Mouse (Mus musculus) spleen, adult 12 weeks (tissue): ENCODE measurements at regions not wholly inside any gene's neighbourhood (a gene's known extent, or its start where the extent isn't known, plus 50 kb on each side); places are given as distances from the start of the nearest gene placed in this dataset.

Source experiments
- DNase-seq: peaks from one replicate; pipeline ENCODE4 v3.0.0; 2022; ENCODE audit warnings: low spot score

DNA sequence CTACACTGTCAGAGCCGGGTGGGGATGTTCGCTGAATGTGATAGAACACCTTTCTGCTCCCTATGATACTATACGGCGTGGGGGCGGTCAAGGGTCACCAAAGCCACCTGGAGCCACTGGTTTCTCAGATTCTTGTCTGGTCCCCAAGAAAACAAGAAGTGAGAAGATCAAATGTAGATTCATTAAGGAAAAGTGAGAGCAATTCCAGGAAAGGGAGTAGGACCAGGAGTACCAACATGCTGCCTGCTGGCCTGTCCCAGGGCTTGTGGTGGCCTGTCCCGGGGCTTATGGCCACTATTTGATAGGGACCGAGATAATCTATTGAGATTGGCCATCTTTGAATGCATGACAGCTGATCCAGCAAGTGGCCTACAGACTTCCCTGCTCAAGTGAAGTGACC, 58.8 kb upstream of the Fut8 start:
- no peak for DNase-seq

DNA sequence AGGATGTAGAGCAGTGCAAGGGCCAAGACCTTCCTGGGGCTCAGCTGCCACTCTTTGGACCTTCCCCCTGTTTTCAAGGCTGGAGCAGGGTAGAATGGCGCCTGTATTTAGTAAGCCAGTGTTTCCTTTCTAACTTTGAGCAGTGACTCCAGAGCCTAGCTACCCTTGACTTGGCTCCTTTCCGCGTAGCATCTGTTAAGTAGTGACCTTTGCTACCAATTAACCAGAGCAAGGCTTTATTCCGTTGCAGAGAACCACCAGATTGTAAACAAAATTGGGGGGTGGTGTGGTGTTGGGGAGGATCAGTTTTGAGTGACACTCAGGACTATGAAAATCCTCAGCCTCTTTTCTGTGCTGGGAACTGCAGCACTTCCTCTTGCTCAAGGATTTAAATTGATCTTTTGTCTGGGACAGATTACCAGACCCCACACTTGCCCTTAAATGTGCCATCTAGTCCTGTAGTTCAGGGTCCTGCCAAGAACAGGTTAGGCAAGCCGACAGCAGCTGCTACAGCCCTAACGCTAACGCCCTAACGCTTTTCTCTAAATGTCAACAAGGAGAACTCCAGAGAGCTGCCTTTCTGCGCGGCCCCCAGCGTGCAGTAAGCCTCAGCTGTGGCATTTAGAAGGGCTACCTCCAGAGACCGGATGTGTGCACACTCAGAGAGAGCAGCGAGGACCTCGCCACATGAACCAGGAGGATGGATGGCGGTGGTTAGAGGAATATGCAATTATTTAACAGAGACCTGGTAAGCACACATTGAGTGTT, 59.9 kb upstream of the Fut8 start:
- no peak for DNase-seq

DNA sequence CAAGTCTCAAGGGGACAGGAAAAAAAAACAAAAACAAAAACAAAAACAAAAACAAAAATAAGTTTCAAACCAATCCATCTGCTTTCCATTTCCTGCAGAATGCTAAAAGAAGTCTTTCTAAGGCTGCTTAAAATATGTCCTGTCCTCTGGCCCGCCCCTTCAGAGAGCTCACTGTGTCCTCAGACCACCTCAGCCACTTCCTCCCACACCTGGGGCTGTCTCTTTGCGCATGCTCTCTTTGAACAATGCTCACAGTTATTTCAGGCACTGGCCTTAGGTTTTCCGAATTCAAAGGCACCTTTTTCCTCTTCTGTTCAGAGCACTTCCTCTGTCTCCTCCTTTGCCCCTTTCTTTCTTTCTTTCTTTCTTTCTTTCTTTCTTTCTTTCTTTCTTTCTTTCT, 60.6 kb upstream of the Fut8 start:
- no peak for DNase-seq

DNA sequence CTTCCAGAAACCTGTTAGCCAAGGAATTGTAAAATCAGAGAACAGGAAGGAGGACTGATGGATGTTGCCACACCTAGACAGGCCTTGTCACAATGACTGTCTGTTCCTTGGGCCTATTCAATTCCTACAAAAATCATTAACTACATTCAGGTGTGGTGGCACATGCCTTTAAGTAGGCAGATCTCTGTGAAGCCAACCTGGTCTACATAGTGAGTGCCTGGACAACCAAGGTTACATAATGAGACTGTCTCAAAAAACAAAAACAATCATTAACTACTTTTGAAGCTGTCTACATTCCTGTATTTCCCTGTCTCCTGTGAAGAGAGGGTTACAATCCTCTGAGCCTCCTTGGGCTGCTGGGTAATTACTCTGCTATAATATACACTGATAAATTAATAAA, 63.9 kb upstream of the Fut8 start:
- DNase-seq = no peak

DNA sequence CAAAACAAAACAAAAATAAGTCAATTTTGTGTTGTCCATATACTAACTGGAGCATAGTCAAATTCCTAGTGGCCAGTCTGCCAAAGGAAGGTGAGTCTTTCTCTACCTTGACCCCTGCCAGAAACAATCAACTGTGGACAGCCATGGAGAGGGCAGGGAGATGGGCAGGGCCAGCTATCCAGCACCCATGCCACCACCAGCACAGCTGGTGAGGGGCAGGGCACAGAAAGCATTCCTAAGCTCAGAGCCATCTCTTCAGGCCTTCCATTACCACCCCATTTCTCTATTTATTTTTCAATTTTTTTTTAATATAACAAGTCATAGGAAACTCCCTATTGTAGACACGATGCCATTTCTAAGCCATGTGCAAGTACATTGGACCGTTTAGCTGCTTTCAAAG, 65.4 kb upstream of the Fut8 start:
- no peak for DNase-seq

DNA sequence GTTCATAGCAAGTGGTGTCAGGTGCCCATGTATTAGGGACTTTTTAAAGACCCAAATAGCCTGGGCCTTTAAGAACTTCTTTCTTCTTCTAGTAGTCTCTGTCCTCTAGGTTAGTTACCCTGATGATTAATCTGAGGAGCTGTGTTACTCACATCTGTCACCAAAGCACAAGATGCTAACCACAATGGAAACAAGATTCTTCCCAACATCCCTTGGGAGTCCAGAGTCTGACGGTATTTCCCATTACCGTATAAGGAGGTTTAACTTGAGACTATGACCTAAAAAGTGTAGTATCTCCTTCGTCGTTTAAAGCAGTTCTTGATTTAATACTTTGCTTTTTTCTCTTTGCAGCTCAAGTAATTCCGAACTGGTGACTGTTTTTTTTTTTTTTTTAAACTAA, 67.7 kb upstream of the Fut8 start:
- DNase-seq = no peak

DNA sequence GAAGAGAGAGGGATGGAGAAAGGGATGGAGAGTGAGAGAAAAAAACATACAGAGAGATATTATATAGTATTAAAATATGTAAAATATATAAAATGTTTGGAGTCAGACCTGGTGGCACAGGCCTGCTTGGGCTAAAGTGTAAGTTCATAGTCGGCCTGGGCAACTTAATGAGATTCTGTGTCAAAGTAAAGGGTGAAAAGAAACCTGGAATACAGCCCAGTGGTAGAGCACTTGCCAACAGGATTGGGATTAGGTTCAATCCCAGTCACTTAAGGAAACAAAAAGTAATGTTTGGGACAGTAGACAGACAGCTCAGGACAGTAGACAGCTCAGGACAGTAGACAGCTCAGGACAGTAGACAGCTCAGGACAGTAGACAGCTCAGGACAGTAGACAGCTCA, 69.6 kb upstream of the Fut8 start:
- DNase-seq = no peak

DNA sequence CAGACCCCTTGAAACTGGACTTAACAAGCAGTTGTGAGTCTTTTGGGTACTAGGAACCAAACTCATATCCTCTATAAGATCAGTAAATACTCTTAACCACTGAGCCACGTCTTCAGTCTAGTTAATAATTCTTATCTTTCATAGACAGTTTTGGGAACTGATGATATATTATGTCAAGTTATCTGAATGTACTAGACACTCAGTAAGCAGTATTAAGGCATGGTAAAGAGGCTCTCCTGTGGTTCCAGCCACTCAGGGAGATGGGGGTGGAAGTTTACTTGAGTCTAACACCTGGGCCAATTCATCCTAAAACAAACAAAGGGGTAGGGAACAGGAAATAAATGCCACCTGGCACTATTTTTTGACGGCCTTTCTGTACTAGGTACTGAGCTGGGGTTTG, 81.2 kb upstream of the Fut8 start:
- DNase-seq = no peak

DNA sequence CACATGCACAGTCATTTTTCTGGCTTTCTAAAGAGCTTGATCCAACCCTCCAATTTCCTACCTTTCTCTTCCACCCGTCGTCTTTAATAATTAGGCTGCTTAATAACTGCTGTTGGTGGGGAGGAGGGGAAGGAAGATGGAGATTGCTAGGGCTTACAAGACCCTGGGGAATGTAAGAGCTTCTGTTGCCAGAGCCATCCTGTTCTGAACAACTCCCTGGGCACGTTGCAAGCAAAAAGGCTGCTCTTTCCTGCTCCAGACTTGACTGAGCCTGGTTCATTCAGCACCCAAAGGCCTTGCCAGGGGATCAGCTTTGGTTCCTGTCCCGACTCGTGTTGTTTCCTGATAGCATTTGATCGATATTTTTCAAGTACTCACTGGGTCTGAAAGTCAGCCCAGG, 82.3 kb upstream of the Fut8 start:
- no peak for DNase-seq

DNA sequence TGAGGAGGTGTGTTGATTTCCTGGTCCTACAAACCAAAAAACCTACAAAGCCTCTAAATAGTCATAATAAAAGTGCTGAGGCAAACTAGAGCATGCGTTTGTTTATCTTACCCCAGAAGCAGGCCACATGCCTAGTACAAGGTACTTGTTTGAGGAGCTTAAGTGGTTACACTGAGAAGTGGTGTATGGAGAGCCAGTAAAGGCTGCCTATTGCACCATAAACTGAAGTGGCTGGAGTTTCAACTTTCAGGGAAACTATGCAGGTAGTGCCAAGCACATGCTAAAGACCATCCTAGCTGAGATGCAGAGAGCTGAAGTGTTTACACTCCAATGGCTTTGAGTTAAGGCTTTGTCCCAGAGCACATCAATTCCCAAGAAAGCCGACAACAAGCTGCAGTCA, 86.5 kb upstream of the Fut8 start:
- DNase-seq = no peak

DNA sequence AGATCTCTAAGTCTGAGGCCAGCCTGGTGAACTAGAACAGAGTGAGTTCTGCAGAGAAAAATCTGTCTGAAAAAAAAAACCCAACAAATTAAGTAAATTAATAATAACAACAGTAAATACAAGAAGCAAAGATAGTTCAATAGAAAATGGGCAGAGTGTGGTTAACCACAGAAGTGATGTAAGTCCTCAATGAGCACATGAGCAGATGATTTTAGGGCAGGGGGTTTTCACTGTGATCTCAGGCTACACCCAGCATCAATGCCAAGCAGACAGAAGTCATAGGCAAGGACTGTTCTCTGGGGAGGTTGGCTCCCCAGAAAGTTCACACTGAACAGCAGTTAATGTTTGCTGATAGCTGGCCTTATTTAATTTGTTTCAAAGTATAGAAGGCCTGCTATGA, 88.1 kb upstream of the Fut8 start:
- DNase-seq = no peak

DNA sequence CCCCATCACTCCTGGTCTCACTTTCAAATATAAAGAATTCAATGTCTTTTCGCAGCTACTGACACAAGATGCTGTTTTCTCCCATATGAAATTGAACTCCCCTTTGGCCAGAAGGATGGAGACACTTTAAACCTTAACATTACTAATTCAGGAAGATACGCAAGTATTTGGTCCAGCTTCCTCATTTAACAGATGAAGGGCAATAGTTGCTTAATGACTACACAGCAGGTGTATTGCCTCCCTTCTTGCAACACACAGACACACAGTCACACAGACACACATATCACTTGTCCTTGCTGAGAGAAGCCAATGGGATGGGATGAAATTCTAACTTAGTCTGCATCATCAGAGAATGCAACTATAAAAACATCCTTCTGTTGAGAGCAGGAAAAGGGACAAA, 89.8 kb upstream of the Fut8 start:
- DNase-seq = no peak

DNA sequence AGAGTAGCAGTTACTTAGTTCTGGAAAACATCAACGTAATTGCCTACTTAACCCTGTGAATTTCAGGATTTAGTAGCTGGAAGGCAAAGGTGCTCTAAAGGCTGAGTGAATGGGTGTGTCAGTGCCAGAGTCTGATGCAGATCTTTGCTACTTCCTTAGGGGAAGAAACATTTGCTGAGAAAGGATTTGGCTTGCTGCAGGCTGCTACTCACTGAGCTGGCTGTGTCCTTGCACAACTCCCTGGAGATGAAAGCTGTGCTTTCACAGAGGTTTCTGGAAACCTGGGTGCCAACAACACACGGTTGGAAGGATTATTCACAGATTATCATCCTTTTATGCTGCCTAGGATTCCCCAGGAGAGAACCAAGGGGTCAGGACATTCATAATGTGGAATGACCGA, 94.0 kb upstream of the Fut8 start:
- no peak for DNase-seq

DNA sequence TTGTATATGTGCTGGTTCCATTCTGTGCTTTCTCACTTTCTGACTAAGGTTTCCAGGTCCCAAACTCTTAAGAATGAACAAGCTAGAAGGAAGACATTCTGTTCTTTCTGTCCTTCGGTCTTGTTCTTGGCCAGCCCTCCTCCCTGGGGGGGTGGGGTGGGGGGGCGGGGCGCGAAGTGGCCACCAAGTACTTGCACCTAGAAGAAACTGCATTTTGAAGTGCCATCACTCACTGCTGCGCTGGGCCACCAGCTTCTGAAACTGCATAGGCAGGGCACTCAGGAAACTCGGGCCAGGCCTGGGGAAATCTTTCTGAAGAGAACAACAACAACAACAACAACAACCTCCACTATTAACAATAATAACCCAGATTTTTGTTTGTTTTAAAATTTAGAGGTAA, 94.4 kb upstream of the Fut8 start:
- DNase-seq = no peak

DNA sequence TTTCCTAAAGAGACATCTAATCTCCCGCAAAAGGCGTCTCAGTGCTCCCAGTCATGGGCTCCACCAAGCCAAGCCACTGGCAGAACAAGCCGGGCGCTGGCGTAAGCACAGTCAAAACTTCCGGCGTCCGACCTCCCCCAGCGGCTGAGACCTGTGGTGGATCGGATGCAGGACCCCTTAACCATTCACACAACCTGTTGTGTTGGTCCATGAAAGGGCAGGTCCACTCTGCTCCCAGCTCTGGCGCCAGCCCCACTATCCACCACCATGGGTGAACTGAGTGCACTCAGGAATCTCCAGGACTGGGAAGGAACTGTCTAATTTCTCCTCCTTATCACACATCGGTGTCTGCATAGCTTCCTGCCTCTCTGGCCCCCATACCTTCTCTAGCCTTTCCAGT, 94.8 kb upstream of the Fut8 start:
- no peak for DNase-seq

DNA sequence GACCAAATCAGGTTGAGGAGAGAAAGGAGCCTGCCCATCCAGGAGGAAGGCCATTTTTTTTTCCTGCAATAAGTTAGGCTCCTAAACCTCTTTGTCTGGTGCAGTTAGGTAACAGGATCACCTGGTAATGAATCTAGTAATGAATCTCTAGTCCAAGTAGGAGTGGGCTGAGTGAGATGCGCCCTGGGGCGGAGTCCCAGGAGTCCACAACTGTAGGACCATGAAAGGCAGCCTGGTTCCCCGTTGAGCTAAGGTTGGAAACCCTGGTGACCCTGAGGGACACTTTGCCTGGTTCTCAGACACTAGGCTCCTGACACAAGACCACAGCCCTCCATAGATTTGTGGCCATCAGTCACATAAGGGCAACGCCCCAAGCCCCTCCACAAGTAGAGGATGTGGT, 95.7 kb upstream of the Fut8 start:
- no peak for DNase-seq

DNA sequence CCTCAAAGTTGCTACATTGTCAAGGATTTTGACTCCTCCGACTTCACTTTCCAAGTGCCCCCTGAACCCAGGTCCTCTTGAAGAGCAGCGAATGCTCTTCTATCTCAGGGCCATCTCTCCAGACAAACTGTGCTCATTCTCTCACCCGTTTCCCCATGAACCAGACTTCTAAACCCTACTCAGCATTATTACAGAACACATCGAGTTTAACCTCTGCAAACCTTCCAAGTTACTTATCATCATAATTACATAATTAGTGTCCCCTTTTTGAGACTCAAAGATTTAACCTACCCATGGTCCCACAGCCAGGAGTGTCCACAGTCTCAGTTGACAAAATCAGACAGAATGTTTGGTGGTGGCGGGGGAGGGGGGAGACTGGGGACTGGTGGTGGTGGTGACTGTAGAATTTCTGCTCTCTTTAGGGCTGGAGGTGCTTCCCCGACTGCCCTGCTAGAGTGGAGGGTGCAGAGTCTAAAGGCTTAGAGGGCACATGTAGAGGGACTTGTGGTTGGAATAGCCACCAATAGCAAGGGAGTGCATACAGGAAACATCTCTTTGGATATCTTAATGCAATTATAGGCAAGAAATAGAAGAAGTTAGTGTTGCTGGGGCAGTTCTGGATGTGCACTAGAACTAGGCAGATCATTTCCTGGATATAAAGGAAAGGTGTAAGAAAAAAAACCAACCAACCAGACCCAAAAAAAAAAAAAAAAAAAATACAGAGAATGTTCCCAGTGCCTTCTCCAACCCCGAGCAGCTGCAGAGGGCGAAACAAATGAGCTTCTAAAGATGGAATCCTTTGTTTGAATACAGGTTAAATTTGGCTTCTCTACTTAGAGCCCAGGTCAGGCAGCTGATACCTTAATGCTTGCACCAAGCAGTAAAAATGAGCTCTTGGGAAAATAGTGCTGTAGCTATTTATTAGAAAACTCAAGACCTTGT, 96.4 kb upstream of the Fut8 start:
- no peak for DNase-seq

DNA sequence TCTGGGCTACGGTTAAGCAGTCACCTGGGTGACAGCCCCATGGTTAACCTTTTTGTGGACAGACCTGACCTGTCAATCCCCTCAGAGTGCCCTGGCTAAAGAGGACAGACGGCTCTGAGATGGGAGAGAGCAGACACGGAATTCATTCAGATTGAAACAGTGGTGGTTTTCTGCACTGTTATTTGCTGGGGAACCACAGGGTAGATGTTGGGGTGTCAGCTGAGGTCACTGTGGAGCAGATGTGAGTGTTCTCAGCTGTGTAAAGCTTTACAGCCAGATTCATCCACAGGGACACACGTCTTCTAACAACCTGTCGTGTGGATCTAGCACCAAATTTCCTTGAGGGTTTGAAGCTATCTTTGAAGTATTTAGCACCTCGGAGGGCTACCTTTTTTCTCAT, 97.3 kb upstream of the Fut8 start:
- no peak for DNase-seq

DNA sequence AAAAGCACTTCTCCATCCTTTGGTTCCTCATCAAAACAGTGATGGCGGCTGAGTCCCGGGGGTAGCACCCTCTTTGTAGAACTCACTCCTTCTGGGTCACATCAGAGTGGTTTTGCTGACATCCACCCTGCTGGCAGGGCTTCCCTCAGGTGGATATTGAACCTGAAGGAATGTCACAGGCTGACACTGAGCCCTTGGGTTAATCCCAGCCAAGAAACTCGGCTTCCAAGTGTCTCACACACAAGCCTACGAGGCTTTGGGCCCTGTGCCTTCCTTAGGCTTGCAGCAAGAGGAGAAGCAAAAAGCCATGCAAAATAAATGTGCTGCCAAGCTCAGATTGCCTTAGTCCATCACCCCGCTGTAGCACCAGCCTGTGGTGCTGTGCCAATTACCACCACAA, 97.8 kb upstream of the Fut8 start:
- no peak for DNase-seq

DNA sequence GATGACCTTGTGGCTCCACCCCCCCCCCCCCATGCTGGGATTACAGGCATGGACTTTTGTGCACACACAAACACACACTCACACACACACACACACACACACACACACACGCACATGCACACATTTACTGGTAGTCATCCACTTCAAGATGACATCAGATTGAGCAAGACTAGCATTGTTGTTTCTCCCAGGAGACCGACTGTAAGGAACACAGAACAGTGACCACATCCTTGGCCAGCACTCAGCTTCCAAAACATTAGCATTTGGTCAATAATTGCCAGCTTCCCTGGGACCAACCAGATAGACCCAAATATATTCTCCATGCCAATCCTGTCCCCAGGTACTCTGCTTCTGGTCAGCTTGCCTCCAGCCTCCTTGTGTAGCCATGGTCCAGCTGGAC, 98.2 kb upstream of the Fut8 start:
- no peak for DNase-seq

DNA sequence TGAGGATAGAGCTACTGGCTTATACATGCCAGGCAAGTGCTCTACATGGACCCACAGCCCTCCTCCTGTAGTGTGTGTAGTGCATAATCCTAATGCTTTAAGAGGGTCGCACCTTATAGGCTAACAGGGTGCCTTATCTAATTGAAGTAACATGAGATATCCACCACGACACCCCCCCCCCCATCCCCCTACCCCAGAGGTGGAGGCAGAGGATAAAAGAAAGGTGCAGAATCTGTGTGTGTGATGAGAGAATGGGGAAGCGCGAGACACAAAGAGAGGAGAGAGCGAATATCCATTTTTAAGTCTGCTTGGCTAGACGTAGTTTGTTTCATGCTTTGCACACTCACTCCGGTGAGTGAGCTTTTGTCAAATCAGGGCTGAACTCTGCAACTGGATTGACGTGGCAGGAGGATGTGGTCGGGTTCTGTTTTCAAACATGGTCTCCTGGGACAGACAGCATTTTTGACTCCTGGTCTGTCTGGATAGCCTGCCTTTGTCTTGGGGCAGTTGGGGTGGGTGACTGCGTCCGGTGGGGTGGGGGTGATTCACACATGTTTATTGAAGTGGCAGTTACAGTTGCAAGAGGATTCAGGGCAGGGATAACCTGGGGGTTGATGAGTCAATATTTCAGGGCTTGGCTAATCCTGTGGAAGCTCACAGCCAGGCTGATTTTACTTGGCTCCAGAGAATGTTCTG, 99.3 kb upstream of the Fut8 start:
- no peak for DNase-seq

DNA sequence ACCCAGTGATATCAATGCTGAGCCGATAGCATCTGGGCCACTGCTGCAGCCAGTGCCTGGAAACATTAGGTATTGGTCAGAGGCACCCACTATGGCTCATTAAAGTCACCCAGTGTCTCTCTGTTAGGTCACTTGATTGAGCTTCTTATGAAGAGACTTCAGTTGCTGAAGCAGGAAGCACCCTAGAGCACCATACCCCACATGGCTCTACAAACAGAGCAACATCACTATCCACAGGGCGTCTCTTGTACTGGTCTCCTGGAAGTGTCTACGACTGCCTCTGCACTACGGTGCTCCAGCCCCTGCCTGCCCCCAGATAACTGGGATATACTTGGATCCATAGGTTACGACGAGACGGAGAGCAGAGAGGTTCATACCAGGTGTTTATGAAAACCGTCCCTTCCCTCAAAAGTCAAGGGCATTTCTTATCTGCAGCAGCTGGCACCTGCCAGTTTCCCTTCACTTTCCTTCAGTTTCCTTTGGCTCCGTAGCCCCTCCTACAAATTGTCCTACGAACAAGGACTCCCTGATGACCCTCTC, 100.6 kb upstream of the Fut8 start:
- no peak for DNase-seq

DNA sequence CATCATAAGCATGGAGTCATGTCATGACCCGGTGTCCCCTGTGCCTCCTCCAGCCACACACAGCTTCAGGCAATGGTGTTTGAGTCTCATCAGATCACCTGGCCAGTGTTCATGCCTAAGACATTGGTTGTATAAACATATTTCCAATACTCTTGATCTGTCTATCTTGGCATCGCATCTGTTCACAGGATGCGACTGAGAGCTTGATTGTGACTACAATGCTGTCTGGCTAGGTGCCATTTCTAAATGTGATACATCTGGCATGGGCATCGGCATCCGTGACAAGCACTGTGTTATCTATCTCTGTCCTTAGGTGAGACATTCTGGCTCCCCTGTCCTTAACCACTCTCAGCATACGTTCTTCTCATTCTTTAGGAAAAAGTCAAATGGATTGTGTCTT, 102.3 kb upstream of the Fut8 start:
- no peak for DNase-seq
